Mouse (Mus musculus) gastrocnemius, adult 8-10 months (tissue): Measurements from ENCODE around the gene Il4i1. TPM values are rescaled to one million over a fixed set of nuclear protein-coding genes. Genes with fewer than 3 reads are reported as not detected.

Experiments used
- DNase-seq, 2 experiments: peaks; one replicate each; pipeline ENCODE4 v3.0.0; 2022; ENCODE audit warnings: low spot score in 2 of 2
- total RNA-seq, 4 experiments: library from RNA; stranded (reverse); gene quantifications; 2 replicates each; pipeline ENCODE4 v1.2.4; 2022

Gene Il4i1
- total RNA-seq: 1 to 10 TPM; 1.8 to 4.4 (median 2.6) TPM

GRCm38 (mm10) chr7:44815721-44816469, at the start of gene Il4i1, which contains the start of gene Nup62:
Gene Il4i1 (plus strand): TSS chr7:44816387.
Gene Nup62 (plus strand): TSS chr7:44816088.
- DNase-seq: peak; percentile 98

DNA sequence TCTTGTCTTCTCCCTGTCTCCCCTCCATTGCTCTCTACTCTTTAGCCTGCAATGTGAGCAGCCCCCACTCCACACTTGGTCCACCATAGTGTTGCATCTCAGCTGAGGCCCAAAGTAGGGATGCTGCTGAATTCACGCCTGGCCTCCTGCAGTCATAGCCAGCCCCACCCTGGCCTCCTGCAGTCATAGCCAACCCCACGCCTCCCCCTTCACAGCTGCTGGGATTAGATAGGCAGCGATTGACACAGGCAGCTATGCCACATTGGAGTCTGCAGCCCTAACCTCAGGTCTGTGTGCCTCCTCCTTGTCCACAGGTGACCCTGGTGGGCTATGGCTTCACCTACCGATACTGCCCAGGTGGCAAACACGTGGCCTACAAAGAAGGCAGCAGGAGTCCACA, 48.1 kb upstream of the Il4i1 start:
- no peak for DNase-seq

GRCm38 (mm10) chr7:44770046-44770578, 46.1 kb upstream of the Il4i1 start:
- DNase-seq: peak; percentile 18 to 27

GRCm38 (mm10) chr7:44772591-44773204, 43.5 kb upstream of the Il4i1 start:
- no peak for DNase-seq

- DNase-seq: no peak
These were observed 39.2 kb upstream of the Il4i1 start for GRCm38 (mm10) chr7:44776849-44777498.

DNA sequence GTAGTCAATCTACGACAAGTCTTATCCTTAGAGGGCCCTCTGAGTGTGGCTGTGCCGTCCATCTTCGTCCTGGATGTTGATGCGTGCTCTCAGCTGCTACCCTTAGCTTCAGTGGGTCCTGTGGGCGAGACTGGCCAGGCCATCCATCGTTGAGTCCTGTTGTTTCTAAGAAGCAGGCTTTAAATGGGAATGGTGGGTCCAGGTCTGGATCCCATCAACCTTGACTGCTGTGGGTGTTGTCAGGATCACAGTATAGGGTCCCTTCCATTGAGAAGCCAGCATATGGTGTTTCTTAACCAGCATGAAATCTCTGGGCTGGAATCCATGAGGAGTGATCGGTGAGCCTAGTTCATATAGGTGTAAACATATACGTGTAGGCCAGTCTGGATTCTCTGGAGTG, 36.1 kb upstream of the Il4i1 start:
- DNase-seq: no peak

- DNase-seq: no peak
These were observed 26.7 kb upstream of the Il4i1 start for GRCm38 (mm10) chr7:44789531-44789930.

DNA sequence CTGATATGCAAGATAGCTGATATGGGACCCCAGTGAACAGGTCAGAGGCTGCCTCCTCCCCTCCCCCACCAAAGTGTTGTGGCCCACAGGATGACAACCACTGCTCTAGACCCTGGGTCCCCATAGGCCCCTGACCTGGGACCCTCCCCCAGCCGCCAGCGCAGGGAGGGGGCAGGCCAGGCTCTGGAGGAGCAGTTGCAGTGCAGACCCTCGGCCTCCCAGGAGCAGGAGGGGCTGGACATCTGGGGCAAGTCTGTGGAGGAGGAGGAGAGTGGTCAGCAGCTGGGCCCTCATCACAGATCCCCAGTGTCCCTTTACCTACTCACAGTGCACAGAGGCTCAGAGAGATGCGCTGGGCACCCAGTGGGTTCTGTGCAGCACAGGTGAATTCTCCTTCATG, 26.1 kb upstream of the Il4i1 start:
- DNase-seq: no peak

DNA sequence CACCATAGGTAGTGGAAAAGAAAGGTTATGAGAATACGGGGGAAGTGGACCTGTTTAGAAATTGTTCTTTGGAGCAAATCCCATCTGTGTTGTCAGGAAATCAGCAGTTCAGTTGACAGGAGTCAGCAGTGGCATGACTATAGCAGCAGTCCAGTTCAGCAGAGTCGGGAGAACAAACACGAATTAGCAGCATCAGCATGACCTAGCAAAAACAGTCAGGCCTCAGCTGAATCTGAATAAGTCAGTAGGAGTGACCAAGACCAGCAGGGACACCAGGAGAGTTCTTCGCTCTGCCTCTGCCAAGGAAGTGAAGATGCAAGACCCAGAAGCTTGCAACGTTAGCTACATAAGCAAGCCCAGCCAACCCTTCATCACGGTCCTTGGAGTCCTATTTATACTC, 23.4 kb upstream of the Il4i1 start:
- DNase-seq: no peak

- DNase-seq: no peak
These were observed 7.3 kb upstream of the Il4i1 start for GRCm38 (mm10) chr7:44808927-44809326.

DNA sequence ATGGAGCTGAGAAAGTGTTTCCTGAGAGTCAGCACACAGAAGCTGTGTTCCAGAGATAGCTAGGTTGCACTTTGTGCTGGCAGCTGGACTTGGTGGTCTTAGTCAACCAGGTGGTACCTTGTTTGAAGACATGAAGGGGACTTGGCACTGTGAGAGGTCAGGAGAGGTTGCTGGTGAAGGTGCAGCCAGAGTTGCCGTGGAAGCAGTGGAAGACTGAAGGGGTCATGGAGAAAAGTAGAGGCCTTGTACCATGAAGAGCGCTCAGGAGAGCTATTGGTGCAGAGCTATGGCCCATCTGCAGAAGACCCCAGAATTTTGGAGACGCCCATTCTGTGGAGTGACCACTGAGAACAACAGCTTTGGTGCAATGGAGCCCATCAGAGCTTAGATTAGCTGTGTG, 6.7 kb upstream of the Il4i1 start:
- DNase-seq: peak in 1 of 2 experiments; percentile 1

DNA sequence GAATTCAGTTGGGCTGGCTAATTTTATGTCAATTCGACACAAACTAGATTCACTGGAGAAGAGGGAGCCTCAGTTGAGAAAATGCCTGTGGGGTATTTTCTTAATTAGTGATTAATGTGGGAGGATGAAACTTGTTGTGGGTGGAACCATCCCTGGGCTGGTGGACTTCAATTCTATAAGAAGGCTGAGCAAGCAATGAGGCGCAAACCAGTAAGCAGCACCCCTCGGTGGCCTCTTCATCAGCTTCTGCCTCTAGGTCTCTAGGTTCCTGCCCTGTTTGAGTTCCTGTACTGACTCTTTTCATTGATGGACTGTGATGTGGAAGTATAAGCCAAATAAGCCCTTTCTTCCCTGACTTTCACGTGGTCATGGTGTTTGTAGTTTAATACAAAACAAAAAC, 5.8 kb upstream of the Il4i1 start:
- DNase-seq: peak in 1 of 2 experiments; percentile 2

- DNase-seq: peak in 1 of 2 experiments; percentile 2
These were observed 5.2 kb upstream of the Il4i1 start for GRCm38 (mm10) chr7:44810819-44811557.

- DNase-seq: peak in 1 of 2 experiments; percentile 2
These were observed 3.4 kb upstream of the Il4i1 start for GRCm38 (mm10) chr7:44812651-44813325.

GRCm38 (mm10) chr7:44813985-44814384, 2.2 kb upstream of the Il4i1 start:
- DNase-seq: peak in 1 of 2 experiments; percentile 1

- DNase-seq: peak in 1 of 2 experiments; percentile 2
These were observed 1.8 kb upstream of the Il4i1 start for GRCm38 (mm10) chr7:44814423-44814822.

GRCm38 (mm10) chr7:44814952-44815553, 1.1 kb upstream of the Il4i1 start:
- peak in 1 of 2 experiments; percentile 32 for DNase-seq

- peak in 1 of 2 experiments; percentile 62 for DNase-seq
These were observed 359 bp downstream of the Il4i1 start, which contains the start of gene Atf5 for GRCm38 (mm10) chr7:44816470-44817021. Gene Atf5 (minus strand): TSS chr7:44816658.

DNA sequence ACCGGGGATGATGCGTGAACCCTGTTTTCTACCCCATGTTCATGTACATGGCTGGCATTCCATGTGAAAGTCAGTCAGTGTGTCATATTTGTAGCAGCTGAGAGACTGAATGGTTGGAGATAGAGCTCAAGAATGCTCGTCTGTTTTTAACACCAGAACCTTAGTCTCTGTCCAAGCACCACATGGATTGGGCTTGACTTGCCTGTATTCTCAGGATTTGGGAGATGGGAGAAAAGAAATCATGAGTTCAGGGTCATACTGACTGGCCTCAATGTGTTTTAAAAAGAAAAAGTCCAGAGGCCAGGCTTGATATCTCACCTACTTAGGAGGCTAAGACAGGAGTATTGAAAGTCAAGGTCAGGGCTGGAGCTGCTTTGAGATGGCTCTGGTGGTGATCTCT, 1.3 kb downstream of the Il4i1 start:
- DNase-seq: peak in 1 of 2 experiments; percentile 2

GRCm38 (mm10) chr7:44818164-44818563, 2.0 kb downstream of the Il4i1 start:
- peak in 1 of 2 experiments; percentile 2 for DNase-seq
